Mouse (Mus musculus): ENCODE results near the gene Sesn1.
"Not testable (repeated sequence)": the region's sequence is repeated elsewhere in the genome, so short reads cannot be mapped to it uniquely, and the experiment has no call there.

Sesn1 gene

GRCm38 (mm10) chr10:41821171-41821570 lies 11.4 kb downstream of the Sesn1 start:
- no peak for DNase-seq (ENCODE audit: low spot score)

- no peak for DNase-seq (ENCODE audit: low spot score)
These were observed 13.0 kb downstream of the Sesn1 start for GRCm38 (mm10) chr10:41822573-41823281.

- not testable (repeated sequence) for DNase-seq (ENCODE audit: low spot score)
These were observed 13.5 kb downstream of the Sesn1 start for GRCm38 (mm10) chr10:41823282-41823675.

DNA sequence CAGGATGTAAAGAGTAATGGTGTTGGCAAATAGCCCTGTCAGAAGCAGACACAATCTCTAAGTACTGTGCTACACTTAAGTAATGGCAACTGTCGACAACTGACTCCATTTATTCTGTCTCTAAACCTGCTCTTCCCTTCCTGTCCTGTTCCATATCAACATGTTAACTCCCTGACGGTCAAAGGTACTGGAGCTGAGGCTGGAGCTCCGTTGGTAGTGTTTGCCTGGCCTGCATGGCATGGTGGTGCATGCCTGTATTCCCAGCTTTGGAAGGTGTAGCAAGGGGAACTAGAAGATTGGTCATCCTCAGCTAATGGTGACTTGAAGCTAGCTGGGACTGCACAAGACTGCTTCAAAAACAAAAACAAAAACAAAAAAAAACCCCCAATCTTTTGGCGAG lies 14.2 kb downstream of the Sesn1 start:
- DNase-seq (ENCODE audit: low spot score), result no peak

- no peak for DNase-seq (ENCODE audit: low spot score)
These were observed 15.3 kb downstream of the Sesn1 start for GRCm38 (mm10) chr10:41825041-41825440.

- DNase-seq (ENCODE audit: low spot score), result no peak
These were observed 16.3 kb downstream of the Sesn1 start for GRCm38 (mm10) chr10:41825996-41826395.

- no peak for DNase-seq (ENCODE audit: low spot score)
These were observed 16.9 kb downstream of the Sesn1 start for GRCm38 (mm10) chr10:41826526-41827116.

- no peak for DNase-seq (ENCODE audit: low spot score)
These were observed 18.0 kb downstream of the Sesn1 start for GRCm38 (mm10) chr10:41827784-41828183.

GRCm38 (mm10) chr10:41829191-41829590 lies 19.5 kb downstream of the Sesn1 start:
- DNase-seq (ENCODE audit: low spot score), result no peak

DNA sequence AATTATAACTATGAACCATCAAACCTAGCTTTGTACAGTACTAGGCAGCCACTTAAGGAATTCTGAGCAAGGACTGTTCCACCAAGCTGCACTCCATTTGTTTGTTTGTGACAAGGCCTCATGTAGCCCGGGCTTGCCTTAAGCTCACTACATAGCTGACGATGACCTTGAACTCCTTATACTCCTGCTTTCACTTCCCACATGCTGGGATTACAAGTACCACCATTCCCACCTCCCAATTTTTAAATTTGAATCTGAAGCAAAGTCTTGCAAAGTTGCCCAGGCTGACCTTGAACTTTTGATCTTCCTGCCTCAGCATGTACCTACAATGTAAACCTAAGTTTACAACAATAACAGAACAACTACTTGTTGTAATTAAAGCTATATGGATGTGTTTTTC lies 20.2 kb downstream of the Sesn1 start:
- no peak for DNase-seq (ENCODE audit: low spot score)

DNA sequence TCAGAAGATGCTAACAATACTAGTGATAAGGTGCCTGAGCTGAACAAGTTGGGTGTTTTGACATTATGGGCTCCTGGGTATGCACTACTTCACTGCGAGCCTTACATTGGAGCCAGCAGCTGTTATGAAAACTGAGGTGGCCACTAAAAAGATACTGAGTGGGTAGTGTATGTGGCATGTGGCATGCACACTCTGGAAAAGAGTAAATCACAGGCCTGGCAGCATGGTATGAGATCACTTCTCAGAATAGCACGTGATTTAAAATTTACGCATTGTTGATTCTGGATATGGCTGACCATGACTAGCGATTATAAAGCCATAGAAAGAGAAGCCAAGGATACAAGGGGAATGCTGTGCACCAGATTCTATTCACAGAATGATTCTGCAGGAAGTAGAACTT lies 20.7 kb downstream of the Sesn1 start:
- DNase-seq (ENCODE audit: low spot score), result no peak

- peak; percentile 50 for DNase-seq (ENCODE audit: low spot score)
These were observed 21.3 kb downstream of the Sesn1 start for GRCm38 (mm10) chr10:41830851-41831522.

- DNase-seq (ENCODE audit: low spot score), result no peak
These were observed 22.5 kb downstream of the Sesn1 start for GRCm38 (mm10) chr10:41832191-41832590.

- DNase-seq (ENCODE audit: low spot score), result no peak
These were observed 24.4 kb downstream of the Sesn1 start for GRCm38 (mm10) chr10:41834131-41834530.

DNA sequence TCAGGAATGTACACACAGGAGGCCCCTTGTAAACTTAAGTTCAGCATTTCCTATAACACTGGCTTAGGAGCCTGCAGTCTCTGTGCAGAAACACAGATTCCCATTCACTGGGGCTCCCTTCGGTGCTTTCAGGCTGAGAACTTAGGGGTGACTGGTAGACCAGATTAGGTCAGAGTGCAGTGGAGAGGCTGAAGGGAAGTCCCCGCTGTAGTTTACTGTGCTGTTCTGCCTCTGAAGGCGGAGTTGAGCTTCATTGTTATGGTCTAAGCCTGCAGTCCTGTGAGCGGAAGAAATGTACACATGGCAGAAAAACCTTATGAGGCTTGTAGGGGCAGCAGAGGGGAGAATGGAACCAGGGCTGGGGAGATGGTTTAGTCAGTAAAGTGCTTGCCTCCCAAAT lies 29.2 kb downstream of the Sesn1 start:
- no peak for DNase-seq (ENCODE audit: low spot score)

- DNase-seq (ENCODE audit: low spot score), result no peak
These were observed 38.0 kb downstream of the Sesn1 start for GRCm38 (mm10) chr10:41847737-41848136.

DNA sequence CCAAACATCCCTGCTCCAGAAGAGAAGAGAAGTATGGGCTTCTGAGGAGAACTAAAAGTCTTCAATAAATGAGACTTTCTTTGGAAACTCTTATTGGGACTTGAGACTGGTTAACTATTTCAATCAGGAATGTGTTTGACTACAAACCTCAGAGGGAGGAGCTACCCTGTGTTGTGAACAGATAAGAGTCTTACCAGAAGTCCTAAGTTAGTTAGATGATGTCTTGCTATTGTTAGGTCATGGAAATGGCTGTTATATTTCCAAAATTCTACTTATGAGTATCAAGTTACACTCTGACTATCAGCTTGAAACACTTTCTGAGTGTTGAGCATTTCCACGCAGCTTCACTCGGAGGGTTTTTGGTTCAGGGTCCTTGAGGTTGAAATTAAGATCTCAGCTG lies 39.0 kb downstream of the Sesn1 start:
- no peak for DNase-seq (ENCODE audit: low spot score)

- no peak for DNase-seq (ENCODE audit: low spot score)
These were observed 50.1 kb downstream of the Sesn1 start for GRCm38 (mm10) chr10:41859820-41860219.

DNA sequence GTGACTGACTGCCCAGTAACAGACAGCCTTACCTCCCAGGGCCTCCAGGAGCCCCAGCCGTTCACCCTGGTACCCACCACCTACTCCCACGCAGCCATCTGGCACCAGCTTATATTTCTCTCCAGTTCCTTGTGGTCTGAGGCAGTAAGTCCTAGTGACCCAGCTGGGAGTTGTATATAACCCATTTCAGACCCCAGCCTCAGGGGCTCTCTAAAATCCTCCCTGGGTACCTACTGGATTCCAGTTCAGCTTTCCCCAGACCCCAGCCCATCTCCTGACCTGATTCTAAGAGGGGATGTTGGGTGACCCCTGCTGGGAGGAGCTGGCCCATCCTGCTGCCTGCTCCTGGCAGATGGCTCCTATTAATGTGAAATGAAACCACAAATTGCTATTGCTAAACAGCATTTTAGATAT lies 50.5 kb downstream of the Sesn1 start:
- DNase-seq (ENCODE audit: low spot score), result no peak

- no peak for DNase-seq (ENCODE audit: low spot score)
These were observed 53.3 kb downstream of the Sesn1 start for GRCm38 (mm10) chr10:41863053-41863452.

DNA sequence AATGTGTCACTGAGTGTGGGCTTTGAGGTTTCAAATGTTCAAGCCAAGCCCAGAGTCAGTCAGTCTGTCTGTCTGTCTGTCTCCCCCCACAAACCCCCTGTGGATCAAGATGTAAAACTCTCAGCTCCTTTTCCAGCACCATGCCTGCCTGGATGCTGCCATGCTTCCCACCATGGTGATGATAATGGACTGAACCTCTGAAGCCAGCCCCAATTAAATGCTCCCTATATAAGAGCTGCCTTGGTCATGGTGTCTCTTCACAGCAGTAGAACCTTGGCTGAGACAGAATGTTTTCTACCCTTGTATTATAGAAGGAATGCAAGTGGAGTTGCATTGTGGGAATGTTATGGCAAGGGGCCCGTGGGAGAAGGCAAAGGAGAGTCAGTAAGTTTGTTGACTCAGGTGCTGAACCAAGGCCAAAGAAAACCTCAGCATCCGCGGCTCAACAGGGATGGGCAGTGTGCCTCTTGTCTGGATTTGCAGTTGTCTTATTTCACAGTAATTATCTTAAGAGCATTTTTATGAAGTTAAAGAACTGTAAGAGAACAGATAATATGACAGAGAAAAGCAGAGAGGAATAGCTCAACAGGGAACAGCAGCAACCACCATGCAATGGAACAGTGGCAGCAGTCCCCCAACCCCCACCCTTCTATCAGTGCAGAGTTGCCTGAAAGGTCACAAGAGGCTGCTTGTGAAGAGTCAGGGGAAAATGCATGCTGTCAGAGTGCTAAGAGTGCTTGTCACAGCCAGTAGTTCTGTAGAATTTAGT lies 56.5 kb downstream of the Sesn1 start:
- DNase-seq (ENCODE audit: low spot score), result no peak

- no peak for DNase-seq (ENCODE audit: low spot score)
These were observed 57.1 kb downstream of the Sesn1 start for GRCm38 (mm10) chr10:41866838-41867154.

GRCm38 (mm10) chr10:41867956-41868355 lies 58.2 kb downstream of the Sesn1 start:
- no peak for DNase-seq (ENCODE audit: low spot score)

Measured in urinary bladder, postnatal 25 days (tissue).